Comparison of ENCODE assay signal across 11 mouse cellular contexts in genomic region chr2:59779355-59779754, GRCm38 (mm10).
DNase-seq lines count a peak whose midpoint lies in the region; ATAC-seq and TF ChIP-seq lines count a peak whose summit lies in the region.
"Had no signal": no experiment of that assay in that cellular context is flagged by ENCODE, and none has a peak within 500 bp of the region (broad histone marks: within the 10 kb centered on the region; RNA-seq: fewer than 3 reads in every experiment).

No protein-coding gene starts in this region.

- H3K9ac ChIP-seq in liver, embryonic 11.5 days (ENCODE audit: low read depth, low read length) = no peak overlapping the region
- H3K9ac ChIP-seq in kidney, postnatal 0 days (ENCODE audit: low read depth, low read length) = no peak overlapping the region
- H3K9ac ChIP-seq: embryonic facial prominence, embryonic 12.5 days had no signal

- H3K4me1 ChIP-seq in liver, embryonic 11.5 days (replicated peaks; ENCODE audit: control insufficient read depth, insufficient read depth, low read length) = no peaks in the 10 kb centered on the region
- peaks cover 18% of the 10 kb centered on the region for H3K4me1 ChIP-seq in kidney, postnatal 0 days (replicated peaks; ENCODE audit: insufficient read depth, low read length)
- H3K4me1 ChIP-seq in lung, adult 2 months (ENCODE audit: control insufficient read depth, insufficient read depth, low read length) = peaks cover 2% of the 10 kb centered on the region; the same call in 1 of the 2 replicates

- ATAC-seq in liver, embryonic 11.5 days (replicated peaks; ENCODE audit: low FRiP score) = no peak
- ATAC-seq in kidney, postnatal 0 days (replicated peaks; ENCODE audit: low FRiP score, low read depth) = peak; percentile 48

- 78% methylated on average over 10 of the region's 10 CpGs for WGBS in liver, embryonic 11.5 days
- 60% methylated on average over 10 of the region's 10 CpGs for WGBS in kidney, postnatal 0 days
- 62% methylated on average over 10 of the region's 10 CpGs for WGBS in lung, adult 2 months

- no peak overlapping the region for H3K4me3 ChIP-seq in liver, embryonic 11.5 days (ENCODE audit: low read depth, low read length)
- no peak overlapping the region for H3K4me3 ChIP-seq in kidney, postnatal 0 days (replicated peaks; ENCODE audit: low read depth, low read length)
- no peak overlapping the region for H3K4me3 ChIP-seq in lung, adult 2 months (replicated peaks; ENCODE audit: extremely low read depth, low read depth, low read length)
- H3K4me3 ChIP-seq: embryonic facial prominence, embryonic 12.5 days had no signal

- TF ChIP-seq CTCF in kidney, postnatal 0 days (IDR thresholded peaks at IDR 0.05; ENCODE audit: low read depth) = no peak
- no peak for TF ChIP-seq CTCF in lung, adult 2 months (IDR thresholded peaks at IDR 0.05; ENCODE audit: insufficient read depth, low read length)

- no peak overlapping the region for H3K4me2 ChIP-seq in liver, embryonic 11.5 days
- H3K4me2 ChIP-seq in kidney, postnatal 0 days (ENCODE audit: low read length) = no peak overlapping the region
- H3K4me2 ChIP-seq: embryonic facial prominence, embryonic 12.5 days had no signal

- no peak overlapping the region for H3K27ac ChIP-seq in liver, embryonic 11.5 days (ENCODE audit: low read depth, low read length)
- peak overlapping the region; percentile 62 for H3K27ac ChIP-seq in kidney, postnatal 0 days
- H3K27ac ChIP-seq: embryonic facial prominence, embryonic 12.5 days had no signal

- H3K27me3 ChIP-seq in liver, embryonic 11.5 days (replicated peaks; ENCODE audit: control insufficient read depth, insufficient read depth, low read length) = no peaks in the 10 kb centered on the region
- no peaks in the 10 kb centered on the region for H3K27me3 ChIP-seq in kidney, postnatal 0 days (ENCODE audit: insufficient read depth, low read length)
- H3K27me3 ChIP-seq: embryonic facial prominence, embryonic 12.5 days had no signal

- H3K36me3 ChIP-seq in liver, embryonic 11.5 days (ENCODE audit: control insufficient read depth, insufficient read depth, low read length) = no peaks in the 10 kb centered on the region; the same call in 1 of the 2 replicates
- H3K36me3 ChIP-seq in kidney, postnatal 0 days (ENCODE audit: insufficient read depth, low read length) = peaks cover 16% of the 10 kb centered on the region

- H3K9me3 ChIP-seq in liver, embryonic 11.5 days (ENCODE audit: control insufficient read depth, low read length) = no peaks in the 10 kb centered on the region
- no peaks in the 10 kb centered on the region for H3K9me3 ChIP-seq in kidney, postnatal 0 days (replicated peaks; ENCODE audit: low read length)
- H3K9me3 ChIP-seq: embryonic facial prominence, embryonic 12.5 days had no signal

- DNase-seq in liver = peak; percentile 21
- DNase-seq in liver, embryonic 11.5 days (ENCODE audit: low spot score) = no peak
- peak; percentile 29 for DNase-seq in kidney, postnatal 0 days (ENCODE audit: low spot score)
- DNase-seq in lung, adult 2 months = peak; percentile 31
- no peak for DNase-seq in layer of hippocampus, postnatal 25 days (ENCODE audit: extremely low spot score in 1 of 2, low spot score in 1 of 2)
- DNase-seq in frontal cortex, postnatal 14 days (ENCODE audit: low spot score in 2 of 2) = no peak
- no peak for DNase-seq in c-Kit-positive CD71-positive TER-119-positive erythroid progenitor cells, embryonic 14.5 days (ENCODE audit: low spot score)
- DNase-seq in thymus, postnatal 0 days (ENCODE audit: low spot score) = no peak
- DNase-seq: layer of hippocampus, adult 9-11 months; thymus, postnatal 36 days had no signal

- TF ChIP-seq POLR2A in lung, adult 2 months (IDR thresholded peaks at IDR 0.05; ENCODE audit: borderline replicate concordance, extremely low read depth, low read depth, low read length) = no peak

Comparison
In these comparisons a context has a peak if more than half of its experiments do, and no peak if none do; other contexts are left out.
1. DNase-seq: peak in liver (single experiment), kidney, postnatal 0 days (single experiment) and lung, adult 2 months (single experiment); none in liver, embryonic 11.5 days (single experiment), layer of hippocampus, postnatal 25 days (0 of 2), frontal cortex, postnatal 14 days (0 of 2), c-Kit-positive CD71-positive TER-119-positive erythroid progenitor cells, embryonic 14.5 days (single experiment) and thymus, postnatal 0 days (single experiment).